Mouse (Mus musculus): ENCODE measurements at regions not wholly inside any gene's neighbourhood (a gene's known extent, or its start where the extent isn't known, plus 50 kb on each side); places are given as distances from the start of the nearest gene placed in this dataset.

DNA sequence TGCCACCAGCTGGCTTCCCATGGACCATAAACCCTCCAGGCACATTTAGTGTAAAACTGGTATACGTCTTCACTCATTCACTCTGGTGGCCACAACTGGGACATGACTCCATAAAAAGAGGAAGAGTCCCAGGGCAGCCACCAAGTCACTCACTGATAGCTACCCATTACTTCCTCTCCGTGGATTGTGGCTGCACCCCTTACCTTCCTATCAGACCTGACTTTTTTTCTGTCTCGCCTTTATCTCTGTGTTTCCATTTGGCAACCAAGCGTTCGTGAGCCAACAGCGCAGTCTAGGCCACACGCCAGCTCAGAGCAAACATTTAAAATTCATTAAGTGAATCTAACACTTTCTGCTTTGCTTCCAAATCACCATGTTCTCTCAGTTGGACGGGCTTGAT is 53.9 kb upstream of the Slc44a1 start:
- Histone ChIP-seq H3K4me3 (replicated peaks) (no peak overlapping the region), H3K36me3 (ENCODE audit: control insufficient read depth) (no peaks in the 10 kb centered on the region), H3K27me3 (ENCODE audit: control insufficient read depth) (no peaks in the 10 kb centered on the region), H3K9me3 (ENCODE audit: control insufficient read depth, low read length) (no peaks in the 10 kb centered on the region), H3K4me1 (ENCODE audit: control insufficient read depth) (peaks cover 2% of the 10 kb centered on the region; the same call in 1 of the 2 replicates)
- TF ChIP-seq GATA1 (IDR thresholded peaks at IDR 0.05; ENCODE audit: low read length) (no peak), TAL1 (IDR thresholded peaks at IDR 0.05; ENCODE audit: low read length) (no peak)

GRCm38 (mm10) chr4:53384761-53385160 is 55.5 kb upstream of the Slc44a1 start:
- Histone ChIP-seq H3K36me3 (ENCODE audit: control insufficient read depth) (no peaks in the 10 kb centered on the region), H3K4me1 (ENCODE audit: control insufficient read depth) (peaks cover 2% of the 10 kb centered on the region; the same call in 1 of the 2 replicates), H3K9me3 (ENCODE audit: control insufficient read depth, low read length) (no peaks in the 10 kb centered on the region), H3K27me3 (ENCODE audit: control insufficient read depth) (no peaks in the 10 kb centered on the region), H3K4me3 (replicated peaks) (no peak overlapping the region)
- TF ChIP-seq GATA1 (IDR thresholded peaks at IDR 0.05; ENCODE audit: low read length) (no peak), TAL1 (IDR thresholded peaks at IDR 0.05; ENCODE audit: low read length) (no peak)

- H3K36me3 ChIP-seq (ENCODE audit: control insufficient read depth), result no peaks in the 10 kb centered on the region
- H3K4me3 ChIP-seq (replicated peaks), result no peak overlapping the region
- TF ChIP-seq TAL1 (IDR thresholded peaks at IDR 0.05; ENCODE audit: low read length) (no peak), GATA1 (IDR thresholded peaks at IDR 0.05; ENCODE audit: low read length) (no peak)
- H3K27me3 ChIP-seq (ENCODE audit: control insufficient read depth), result no peaks in the 10 kb centered on the region
- H3K4me1 ChIP-seq (ENCODE audit: control insufficient read depth), result peaks cover 2% of the 10 kb centered on the region; the same call in 1 of the 2 replicates
- no peaks in the 10 kb centered on the region for H3K9me3 ChIP-seq (ENCODE audit: control insufficient read depth, low read length)
Measured at GRCm38 (mm10) chr4:53384104-53384503, 56.1 kb upstream of the Slc44a1 start.

- no peak overlapping the region for H3K4me3 ChIP-seq (replicated peaks)
- TF ChIP-seq TAL1 (IDR thresholded peaks at IDR 0.05; ENCODE audit: low read length), result no peak
- TF ChIP-seq GATA1 (IDR thresholded peaks at IDR 0.05; ENCODE audit: low read length), result no peak
- no peaks in the 10 kb centered on the region for H3K27me3 ChIP-seq (ENCODE audit: control insufficient read depth)
- no peaks in the 10 kb centered on the region for H3K9me3 ChIP-seq (ENCODE audit: control insufficient read depth, low read length)
- H3K36me3 ChIP-seq (ENCODE audit: control insufficient read depth), result no peaks in the 10 kb centered on the region
- H3K4me1 ChIP-seq (ENCODE audit: control insufficient read depth), result peaks cover 2% of the 10 kb centered on the region; the same call in 1 of the 2 replicates
Measured at GRCm38 (mm10) chr4:53382012-53382411, 58.2 kb upstream of the Slc44a1 start.

DNA sequence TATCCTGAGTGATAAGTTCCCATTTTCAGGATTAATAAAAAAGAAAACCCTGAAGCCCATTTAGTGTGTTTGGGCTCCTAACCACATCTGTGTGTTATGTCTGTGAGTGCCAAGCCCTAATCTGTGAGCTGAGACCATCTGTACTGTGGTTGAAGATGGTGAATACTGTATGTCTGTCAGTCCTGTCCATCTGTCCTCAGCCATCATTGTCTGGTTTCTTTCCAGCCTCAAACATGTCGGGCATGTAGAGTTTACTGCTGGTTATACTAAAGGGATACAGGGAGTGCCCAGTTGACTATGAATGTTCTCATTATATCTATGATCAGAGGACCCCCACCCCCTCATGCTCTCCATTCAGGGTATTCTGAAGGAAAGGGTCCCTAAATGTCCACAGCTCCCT is 60.4 kb upstream of the Slc44a1 start:
- Histone ChIP-seq H3K36me3 (ENCODE audit: control insufficient read depth) (no peaks in the 10 kb centered on the region), H3K9me3 (ENCODE audit: control insufficient read depth, low read length) (no peaks in the 10 kb centered on the region), H3K4me3 (replicated peaks) (no peak overlapping the region), H3K4me1 (ENCODE audit: control insufficient read depth) (peaks cover under 1% of the 10 kb centered on the region; the same call in 1 of the 2 replicates), H3K27me3 (ENCODE audit: control insufficient read depth) (no peaks in the 10 kb centered on the region)
- TF ChIP-seq TAL1 (IDR thresholded peaks at IDR 0.05; ENCODE audit: low read length) (no peak), GATA1 (IDR thresholded peaks at IDR 0.05; ENCODE audit: low read length) (no peak)

DNA sequence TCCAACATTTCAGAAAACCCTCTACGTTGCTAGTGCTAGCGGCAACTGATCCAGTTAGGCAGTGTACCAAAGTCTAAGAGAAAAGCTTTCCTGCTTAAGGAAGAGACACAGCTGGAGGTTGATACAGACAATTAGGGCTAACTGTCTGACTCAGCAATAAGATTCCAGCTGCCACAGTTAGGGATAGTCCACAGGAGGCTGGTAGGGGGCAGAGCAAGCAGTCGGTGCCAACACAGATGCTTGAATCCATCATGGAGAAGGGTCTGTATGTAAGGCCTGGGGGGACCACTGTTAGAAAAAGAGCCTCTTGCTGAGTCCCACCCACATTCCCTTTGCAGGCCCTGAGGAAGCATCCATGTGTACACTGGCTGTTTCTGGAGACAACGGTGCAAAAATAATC is 63.2 kb upstream of the Slc44a1 start:
- no peaks in the 10 kb centered on the region for H3K36me3 ChIP-seq (ENCODE audit: control insufficient read depth)
- TF ChIP-seq TAL1 (IDR thresholded peaks at IDR 0.05; ENCODE audit: low read length) (no peak), GATA1 (IDR thresholded peaks at IDR 0.05; ENCODE audit: low read length) (no peak)
- H3K9me3 ChIP-seq (ENCODE audit: control insufficient read depth, low read length), result no peaks in the 10 kb centered on the region
- H3K4me3 ChIP-seq (replicated peaks), result no peak overlapping the region
- no peaks in the 10 kb centered on the region for H3K27me3 ChIP-seq (ENCODE audit: control insufficient read depth)
- H3K4me1 ChIP-seq (ENCODE audit: control insufficient read depth), result no peaks in the 10 kb centered on the region

DNA sequence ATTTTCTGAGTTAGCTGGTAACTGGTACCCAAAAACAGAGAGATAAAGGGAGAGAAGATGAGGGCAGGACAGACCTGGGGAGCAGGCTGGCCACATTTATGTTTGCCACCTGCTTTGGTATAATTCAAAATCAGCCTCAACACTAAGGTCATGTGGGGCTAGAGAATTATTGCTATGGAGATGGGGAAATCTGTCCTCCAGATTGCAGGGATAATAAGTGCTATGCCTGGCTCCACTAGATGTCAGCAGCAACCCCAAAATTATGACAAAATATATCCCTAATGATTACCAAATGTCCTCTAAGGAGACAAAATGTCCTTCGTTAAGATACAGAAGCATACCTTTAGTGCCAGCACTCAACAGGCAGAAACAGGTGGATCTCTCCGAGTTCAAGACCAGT is 83.8 kb upstream of the Slc44a1 start:
- Histone ChIP-seq H3K4me3 (replicated peaks) (no peak overlapping the region), H3K9me3 (ENCODE audit: control insufficient read depth, low read length) (no peaks in the 10 kb centered on the region), H3K4me1 (ENCODE audit: control insufficient read depth) (no peaks in the 10 kb centered on the region), H3K27me3 (ENCODE audit: control insufficient read depth) (no peaks in the 10 kb centered on the region), H3K36me3 (ENCODE audit: control insufficient read depth) (no peaks in the 10 kb centered on the region)
- TF ChIP-seq TAL1 (IDR thresholded peaks at IDR 0.05; ENCODE audit: low read length) (no peak), GATA1 (IDR thresholded peaks at IDR 0.05; ENCODE audit: low read length) (no peak)

DNA sequence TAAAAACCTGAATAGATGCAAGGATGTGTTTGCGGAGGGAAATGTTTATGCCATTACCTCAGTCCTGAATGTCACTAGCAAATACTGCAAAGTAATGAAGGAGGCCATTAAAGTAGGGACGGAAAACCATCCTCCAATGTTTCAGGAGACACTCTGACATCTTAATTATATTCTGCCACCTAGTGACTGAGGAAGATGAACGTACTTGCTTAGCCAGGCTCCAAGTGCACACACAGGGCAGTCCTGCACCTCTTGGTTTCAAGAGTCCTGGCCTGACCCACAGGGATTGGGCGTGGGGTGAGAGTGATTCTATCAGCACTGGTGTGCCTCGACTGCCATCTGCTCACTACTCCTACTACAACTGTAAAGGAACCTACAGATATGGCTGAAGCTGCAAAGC is 85.3 kb upstream of the Slc44a1 start:
- H3K9me3 ChIP-seq (ENCODE audit: control insufficient read depth, low read length), result no peaks in the 10 kb centered on the region
- H3K4me3 ChIP-seq (replicated peaks), result no peak overlapping the region
- no peak for TF ChIP-seq GATA1 (IDR thresholded peaks at IDR 0.05; ENCODE audit: low read length)
- no peak for TF ChIP-seq TAL1 (IDR thresholded peaks at IDR 0.05; ENCODE audit: low read length)
- no peaks in the 10 kb centered on the region for H3K36me3 ChIP-seq (ENCODE audit: control insufficient read depth)
- no peaks in the 10 kb centered on the region for H3K27me3 ChIP-seq (ENCODE audit: control insufficient read depth)
- H3K4me1 ChIP-seq (ENCODE audit: control insufficient read depth), result no peaks in the 10 kb centered on the region

GRCm38 (mm10) chr4:53353399-53354090 is 86.7 kb upstream of the Slc44a1 start:
- Histone ChIP-seq H3K9me3 (ENCODE audit: control insufficient read depth, low read length) (no peaks in the 10 kb centered on the region), H3K27me3 (ENCODE audit: control insufficient read depth) (no peaks in the 10 kb centered on the region), H3K4me3 (replicated peaks) (no peak overlapping the region), H3K36me3 (ENCODE audit: control insufficient read depth) (no peaks in the 10 kb centered on the region), H3K4me1 (ENCODE audit: control insufficient read depth) (no peaks in the 10 kb centered on the region)
- TF ChIP-seq GATA1 (IDR thresholded peaks at IDR 0.05; ENCODE audit: low read length) (no peak), TAL1 (IDR thresholded peaks at IDR 0.05; ENCODE audit: low read length) (no peak)

Data from erythroblast, embryonic 14.5 days (primary cell).